ENCODE assay signal across 12 mouse cellular contexts in the genomic region with DNA sequence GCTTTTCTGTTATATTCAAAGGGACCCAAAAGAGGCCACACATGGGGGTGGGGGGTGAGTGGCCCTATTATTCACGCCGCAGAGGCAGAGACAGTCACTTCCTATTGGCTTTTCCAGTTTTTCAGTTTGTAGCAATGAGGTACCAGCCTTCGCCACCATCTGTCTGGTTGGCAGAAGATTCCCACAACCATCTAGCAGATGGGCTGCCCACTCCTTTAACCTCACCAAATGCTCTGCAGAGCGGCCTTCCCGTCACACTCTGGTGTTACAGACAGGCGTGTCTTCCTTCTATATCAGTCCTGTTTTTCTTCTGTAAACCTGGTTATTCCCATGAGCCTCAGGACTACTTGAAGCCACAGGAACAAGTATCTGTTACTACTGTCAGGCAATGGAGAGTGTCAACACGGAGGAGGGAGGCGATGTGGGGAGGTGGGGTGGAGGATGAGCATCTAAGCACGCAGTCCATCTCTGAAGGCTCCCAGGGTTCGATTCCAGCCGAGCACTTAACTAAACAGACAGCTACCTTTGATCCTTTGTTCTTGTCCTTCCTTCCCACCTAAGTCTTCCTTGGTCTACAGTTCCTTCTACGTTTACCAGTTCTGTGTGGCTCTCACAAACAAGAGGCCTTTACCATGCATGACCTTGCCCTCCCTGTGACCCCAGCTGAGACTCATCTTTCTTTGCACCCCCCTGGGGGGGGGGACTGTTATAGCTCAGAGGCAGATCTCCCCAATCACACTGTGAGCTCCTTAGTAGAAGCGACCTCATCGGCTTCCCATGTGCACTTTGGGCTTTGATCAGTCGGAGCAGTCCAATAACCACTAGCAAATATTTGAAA. TPM values are rescaled to one million over a fixed set of nuclear protein-coding genes. Genes with fewer than 3 reads are reported as not detected.
DNase-seq lines count a peak whose midpoint lies in the region; ATAC-seq and TF ChIP-seq lines count a peak whose summit lies in the region.
"Had no signal": no experiment of that assay in that cellular context is flagged by ENCODE, and none has a peak within 500 bp of the region (broad histone marks: within the 10 kb centered on the region; RNA-seq: fewer than 3 reads in every experiment).

No protein-coding gene starts in this region.

- H3K4me1 ChIP-seq in forebrain, embryonic 14.5 days (ENCODE audit: control insufficient read depth, insufficient read depth, low read length) = no peaks in the 10 kb centered on the region
- H3K4me1 ChIP-seq in forebrain, embryonic 11.5 days (replicated peaks; ENCODE audit: control insufficient read depth, insufficient read depth, low read length) = no peaks in the 10 kb centered on the region
- 0 out of 2 replicates have a peak, but pooled peaks cover 5% of the 10 kb centered on the region for H3K4me1 ChIP-seq in lung, postnatal 0 days (ENCODE audit: insufficient read depth, low read depth, low read length)
- no peaks in the 10 kb centered on the region for H3K4me1 ChIP-seq in stomach, postnatal 0 days (replicated peaks; ENCODE audit: control insufficient read depth, insufficient read depth)
- H3K4me1 ChIP-seq: hindbrain, embryonic 15.5 days; limb, embryonic 13.5 days had no signal

- no peaks in the 10 kb centered on the region for H3K9me3 ChIP-seq in forebrain, embryonic 14.5 days (replicated peaks; ENCODE audit: control insufficient read depth, low read length)
- no peaks in the 10 kb centered on the region for H3K9me3 ChIP-seq in forebrain, embryonic 11.5 days (ENCODE audit: control insufficient read depth, low read length)
- H3K9me3 ChIP-seq in lung, postnatal 0 days (ENCODE audit: low read length) = no peaks in the 10 kb centered on the region
- no peaks in the 10 kb centered on the region for H3K9me3 ChIP-seq in stomach, postnatal 0 days (ENCODE audit: control insufficient read depth, low read length)
- H3K9me3 ChIP-seq: hindbrain, embryonic 15.5 days; limb, embryonic 13.5 days; midbrain, embryonic 10.5 days had no signal

- H3K36me3 ChIP-seq in forebrain, embryonic 14.5 days (ENCODE audit: control insufficient read depth, insufficient read depth, low read length) = no peaks in the 10 kb centered on the region
- H3K36me3 ChIP-seq in forebrain, embryonic 11.5 days (ENCODE audit: control insufficient read depth, insufficient read depth, low read length) = no peaks in the 10 kb centered on the region
- H3K36me3 ChIP-seq in lung, postnatal 0 days (ENCODE audit: insufficient read depth, low read length) = no peaks in the 10 kb centered on the region
- no peaks in the 10 kb centered on the region for H3K36me3 ChIP-seq in stomach, postnatal 0 days (ENCODE audit: control insufficient read depth, insufficient read depth, low read length)
- H3K36me3 ChIP-seq: hindbrain, embryonic 15.5 days; limb, embryonic 13.5 days; midbrain, embryonic 10.5 days had no signal

- no peak overlapping the region for H3K27ac ChIP-seq in forebrain, embryonic 14.5 days (ENCODE audit: low read depth, low read length)
- no peak overlapping the region for H3K27ac ChIP-seq in forebrain, embryonic 11.5 days (ENCODE audit: low read depth, low read length)
- no peak overlapping the region for H3K27ac ChIP-seq in lung, postnatal 0 days (ENCODE audit: low read length)
- no peak overlapping the region for H3K27ac ChIP-seq in stomach, postnatal 0 days (replicated peaks)
- H3K27ac ChIP-seq: hindbrain, embryonic 15.5 days; limb, embryonic 13.5 days; midbrain, embryonic 10.5 days had no signal

- H3K4me3 ChIP-seq in forebrain, embryonic 14.5 days (ENCODE audit: low read depth, low read length) = no peak overlapping the region
- H3K4me3 ChIP-seq in forebrain, embryonic 11.5 days (ENCODE audit: low read depth, low read length) = no peak overlapping the region
- no peak overlapping the region for H3K4me3 ChIP-seq in lung, postnatal 0 days (ENCODE audit: low read depth, low read length)
- no peak overlapping the region for H3K4me3 ChIP-seq in stomach, postnatal 0 days (ENCODE audit: low read depth, low read length)
- H3K4me3 ChIP-seq: hindbrain, embryonic 15.5 days; limb, embryonic 13.5 days; midbrain, embryonic 10.5 days had no signal

- H3K4me2 ChIP-seq in forebrain, embryonic 14.5 days (ENCODE audit: low read length) = no peak overlapping the region
- no peak overlapping the region for H3K4me2 ChIP-seq in forebrain, embryonic 11.5 days (ENCODE audit: low read depth, low read length, severe bottlenecking)
- H3K4me2 ChIP-seq in lung, postnatal 0 days (replicated peaks; ENCODE audit: low read depth, low read length) = no peak overlapping the region
- no peak overlapping the region for H3K4me2 ChIP-seq in stomach, postnatal 0 days (replicated peaks; ENCODE audit: low read depth)
- H3K4me2 ChIP-seq: hindbrain, embryonic 15.5 days; limb, embryonic 13.5 days had no signal

- ATAC-seq in forebrain, embryonic 14.5 days = peak; percentile 55; the same call in 1 of the 2 replicates
- no peak for ATAC-seq in forebrain, embryonic 11.5 days (replicated peaks; ENCODE audit: low FRiP score)
- no peak for ATAC-seq in lung, postnatal 0 days
- ATAC-seq in stomach, postnatal 0 days (ENCODE audit: low FRiP score, low TSS enrichment) = no peak

- no peak for TF ChIP-seq EP300 in lung, postnatal 0 days (IDR thresholded peaks at IDR 0.05)
- TF ChIP-seq EP300 in stomach, postnatal 0 days (optimal IDR thresholded peaks at IDR 0.05) = no peak

- peak; percentile 37 for DNase-seq in forebrain, embryonic 14.5 days (ENCODE audit: low spot score)
- no peak for DNase-seq in forebrain, embryonic 11.5 days (ENCODE audit: low spot score)
- peak; percentile 91 to 93 for DNase-seq in cerebellum, adult 18-20 months
- DNase-seq in layer of hippocampus, adult 11-12 months (ENCODE audit: low spot score) = peak; percentile 77
- peak; percentile 66 to 73 for DNase-seq in left cerebral cortex, postnatal 36 days (ENCODE audit: low spot score in 2 of 2)
- DNase-seq in lung, postnatal 0 days (ENCODE audit: low spot score) = no peak
- no peak for DNase-seq in stomach, postnatal 0 days (ENCODE audit: low spot score)
- DNase-seq in heart, postnatal 10 days = no peak
- DNase-seq: gastrocnemius, postnatal 10 days had no signal

- H3K27me3 ChIP-seq in forebrain, embryonic 14.5 days (replicated peaks; ENCODE audit: control insufficient read depth, insufficient read depth, low read length) = no peaks in the 10 kb centered on the region
- no peaks in the 10 kb centered on the region for H3K27me3 ChIP-seq in forebrain, embryonic 11.5 days (ENCODE audit: control insufficient read depth, insufficient read depth, low read length)
- no peaks in the 10 kb centered on the region for H3K27me3 ChIP-seq in lung, postnatal 0 days (replicated peaks; ENCODE audit: insufficient read depth, low read length)
- no peaks in the 10 kb centered on the region for H3K27me3 ChIP-seq in stomach, postnatal 0 days (ENCODE audit: control insufficient read depth, insufficient read depth, low read length)
- H3K27me3 ChIP-seq: hindbrain, embryonic 15.5 days; limb, embryonic 13.5 days had no signal

- intact Hi-C loops in left cerebral cortex, postnatal 36 days (cut with DNase I) = no loop called here
- intact Hi-C loops in heart, postnatal 10 days (cut with DNase I) = no loop called here

- no peak for TF ChIP-seq CTCF in lung, postnatal 0 days (IDR thresholded peaks at IDR 0.05)
- no peak for TF ChIP-seq CTCF in stomach, postnatal 0 days (IDR thresholded peaks at IDR 0.05; ENCODE audit: low read depth)

- H3K9ac ChIP-seq in forebrain, embryonic 14.5 days (ENCODE audit: low read length) = no peak overlapping the region
- H3K9ac ChIP-seq in forebrain, embryonic 11.5 days (ENCODE audit: low read length) = no peak overlapping the region
- H3K9ac ChIP-seq in lung, postnatal 0 days (replicated peaks; ENCODE audit: low read depth) = no peak overlapping the region
- H3K9ac ChIP-seq in stomach, postnatal 0 days (ENCODE audit: low read length) = no peak overlapping the region
- H3K9ac ChIP-seq: hindbrain, embryonic 15.5 days; limb, embryonic 13.5 days had no signal

- WGBS in forebrain, embryonic 14.5 days = 77% methylated on average over 15 of the region's 15 CpGs
- 80% methylated on average over 15 of the region's 15 CpGs for WGBS in forebrain, embryonic 11.5 days
- WGBS in lung, postnatal 0 days = 71% methylated on average over 15 of the region's 15 CpGs
- WGBS in stomach, postnatal 0 days = 72% methylated on average over 15 of the region's 15 CpGs

RNA-seq across cellular contexts. Expression of a gene that starts 32.0 kb away (rescaled TPM):
- 1.8 and 2.1 TPM in 2 replicates for polyA plus RNA-seq in forebrain, embryonic 14.5 days (2014; fragmentation: Nextera tagmentation; extraction: Ambion mirVana)
- polyA plus RNA-seq in forebrain, embryonic 11.5 days (2014; fragmentation: Nextera tagmentation; extraction: Ambion mirVana) = 2.2 and 2.3 TPM in 2 replicates
- total RNA-seq in left cerebral cortex, postnatal 36 days (2021) = 10 to 100 TPM; 24.0 to 29.8 TPM
- 14.1 and 14.5 TPM in 2 replicates for polyA plus RNA-seq in lung, postnatal 0 days (2015; fragmentation: Nextera tagmentation; extraction: Ambion mirVana)
- polyA plus RNA-seq in stomach, postnatal 0 days (2015; fragmentation: Nextera tagmentation; extraction: Ambion mirVana) = 5.2 and 5.5 TPM in 2 replicates
- total RNA-seq in heart, postnatal 10 days (2021) = 10 to 100 TPM; 25.3 to 27.0 TPM

RNA-seq across cellular contexts. Expression of a gene that starts 46.5 kb away (rescaled TPM):
- 41.3 and 48.2 TPM in 2 replicates for polyA plus RNA-seq in forebrain, embryonic 14.5 days (2014; fragmentation: Nextera tagmentation; extraction: Ambion mirVana)
- 47.4 and 58.6 TPM in 2 replicates for polyA plus RNA-seq in forebrain, embryonic 11.5 days (2014; fragmentation: Nextera tagmentation; extraction: Ambion mirVana)
- total RNA-seq in left cerebral cortex, postnatal 36 days (2021) = 10 to 100 TPM; 30.8 to 32.3 TPM
- polyA plus RNA-seq in lung, postnatal 0 days (2015; fragmentation: Nextera tagmentation; extraction: Ambion mirVana) = 47.8 and 48.6 TPM in 2 replicates
- 42.2 and 46.2 TPM in 2 replicates for polyA plus RNA-seq in stomach, postnatal 0 days (2015; fragmentation: Nextera tagmentation; extraction: Ambion mirVana)
- 10 to 100 TPM; 27.3 to 28.3 TPM for total RNA-seq in heart, postnatal 10 days (2021)

Comparison
In these comparisons a context has a peak if more than half of its experiments do, and no peak if none do; other contexts are left out.
1. DNase-seq: peak in forebrain, embryonic 14.5 days (single experiment), cerebellum, adult 18-20 months (2 of 2), layer of hippocampus, adult 11-12 months (single experiment) and left cerebral cortex, postnatal 36 days (2 of 2); none in forebrain, embryonic 11.5 days (single experiment), lung, postnatal 0 days (single experiment), stomach, postnatal 0 days (single experiment) and heart, postnatal 10 days (0 of 2).